Mouse (Mus musculus) urinary bladder, postnatal 14 days (tissue): Measurements from ENCODE around the gene Ube4b.
A peak's percentile ranks its signal among the peaks of the same experiment; 100 is the strongest.

Source experiments
- DNase-seq: peaks from one replicate; pipeline ENCODE4 v3.0.0; 2021; ENCODE audit warnings: low spot score

Ube4b gene

DNA sequence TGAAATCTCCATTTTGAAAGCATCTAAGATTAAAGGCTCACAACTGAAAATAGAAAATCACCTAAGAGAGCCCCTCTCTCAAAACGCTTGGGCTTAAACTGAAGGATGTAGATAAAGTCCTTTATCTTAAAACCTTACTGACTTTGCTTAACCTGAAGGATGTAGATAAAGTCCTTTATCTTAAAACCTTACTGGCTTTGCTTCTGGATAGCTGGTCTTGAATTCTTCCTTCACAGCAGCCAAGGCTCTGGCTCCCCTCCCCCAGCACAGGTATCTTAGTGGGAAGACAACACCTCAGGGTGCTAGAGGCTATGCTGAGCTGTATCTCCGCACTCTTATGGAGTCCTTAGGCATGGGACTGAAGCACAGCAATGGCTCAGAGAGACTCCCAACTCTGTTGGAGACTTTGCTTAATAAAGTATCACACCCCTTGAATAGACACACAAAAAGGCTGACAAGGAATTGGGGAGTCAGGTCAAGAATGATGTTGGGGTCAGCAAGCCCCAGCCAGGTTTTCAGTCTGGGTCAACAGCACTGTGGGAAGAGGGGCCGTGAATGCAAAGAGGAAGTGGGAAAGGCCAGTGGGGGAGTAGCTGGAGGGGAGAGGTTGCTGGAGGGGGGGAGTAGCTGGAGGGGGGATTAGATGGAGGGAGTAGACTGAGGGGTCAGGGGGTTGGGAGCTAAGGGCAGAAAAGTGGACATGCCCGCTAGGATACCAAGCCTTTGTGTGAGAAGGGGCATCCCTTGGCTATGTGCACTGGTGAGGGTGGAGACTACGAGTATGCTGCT is 86.9 kb downstream of the Ube4b start:
- no peak for DNase-seq

DNA sequence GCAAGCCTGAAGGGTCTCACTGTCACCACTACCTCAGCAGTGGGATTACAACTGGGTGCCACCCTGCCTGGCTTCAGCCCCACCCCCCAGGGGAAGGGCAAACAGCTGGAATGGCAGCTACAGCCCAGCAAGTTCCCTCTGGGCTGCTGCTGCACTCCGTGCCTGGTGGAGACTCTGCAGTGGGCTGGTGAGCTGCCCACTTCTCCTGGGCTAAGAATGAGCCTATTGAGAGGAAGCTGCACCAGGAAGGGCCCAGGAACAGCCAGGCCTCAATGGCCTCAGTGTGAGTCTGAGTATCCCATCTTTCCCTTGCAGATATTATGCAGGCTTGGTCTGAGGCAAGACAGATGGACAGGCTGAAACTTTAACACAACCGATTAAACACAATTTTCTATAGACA is 88.4 kb downstream of the Ube4b start:
- DNase-seq, result no peak

DNA sequence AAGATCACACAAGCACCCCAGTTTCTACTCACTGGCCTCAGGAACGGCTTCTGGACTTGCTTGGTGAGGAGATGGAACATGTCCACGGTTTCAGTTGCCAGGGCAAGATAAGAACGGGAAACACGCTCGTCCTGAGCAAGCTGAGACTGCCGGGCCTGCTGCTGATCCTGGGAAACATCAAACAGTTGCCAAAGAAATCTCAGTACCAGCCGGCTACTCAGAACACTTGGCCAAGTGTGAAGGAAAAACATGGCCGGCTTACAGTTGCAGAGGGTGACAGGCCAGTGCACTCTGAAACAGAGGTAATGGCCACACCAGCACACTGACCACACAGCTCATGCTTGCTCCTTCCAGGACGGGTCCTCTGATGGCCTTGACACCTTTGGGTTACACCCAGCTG is 89.2 kb downstream of the Ube4b start:
- DNase-seq, result no peak

DNA sequence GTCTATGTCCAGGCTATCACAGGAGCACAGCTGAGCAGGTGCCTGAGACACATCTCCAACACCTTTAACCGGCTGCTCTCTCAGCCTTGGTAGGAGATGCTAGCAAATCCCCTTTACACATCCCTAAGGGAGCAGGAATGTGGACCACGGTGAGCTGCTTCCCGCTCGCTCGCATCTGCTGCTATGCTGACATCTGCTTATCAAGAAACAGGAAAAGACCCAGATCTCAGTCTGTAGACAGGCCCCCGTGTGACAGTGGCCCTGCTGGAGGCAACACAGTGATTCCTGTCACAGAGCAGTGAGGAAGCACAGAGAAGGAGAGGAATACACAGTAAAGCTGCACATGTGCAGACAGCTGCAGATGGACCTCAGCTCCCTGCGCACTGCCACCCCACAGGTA is 90.2 kb downstream of the Ube4b start:
- no peak for DNase-seq

DNA sequence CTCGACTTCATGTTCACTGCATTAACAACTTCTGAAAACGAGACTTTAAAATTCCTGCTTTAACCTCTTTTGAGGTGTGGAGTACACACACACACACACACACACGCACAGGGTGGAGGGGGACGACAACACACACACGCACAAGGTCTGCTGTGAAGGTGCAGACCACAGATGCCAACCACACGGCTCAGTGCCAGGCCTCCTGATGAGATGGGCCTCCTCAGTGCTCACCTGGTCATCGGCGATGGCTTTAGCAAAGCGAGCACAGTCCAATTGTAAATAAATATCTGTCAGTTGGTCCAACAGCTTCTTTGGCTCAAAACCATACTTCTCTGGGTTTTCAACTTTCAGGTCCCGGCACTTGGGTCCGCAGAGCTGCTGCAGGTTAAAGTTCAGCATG is 91.7 kb downstream of the Ube4b start:
- DNase-seq, result no peak

DNA sequence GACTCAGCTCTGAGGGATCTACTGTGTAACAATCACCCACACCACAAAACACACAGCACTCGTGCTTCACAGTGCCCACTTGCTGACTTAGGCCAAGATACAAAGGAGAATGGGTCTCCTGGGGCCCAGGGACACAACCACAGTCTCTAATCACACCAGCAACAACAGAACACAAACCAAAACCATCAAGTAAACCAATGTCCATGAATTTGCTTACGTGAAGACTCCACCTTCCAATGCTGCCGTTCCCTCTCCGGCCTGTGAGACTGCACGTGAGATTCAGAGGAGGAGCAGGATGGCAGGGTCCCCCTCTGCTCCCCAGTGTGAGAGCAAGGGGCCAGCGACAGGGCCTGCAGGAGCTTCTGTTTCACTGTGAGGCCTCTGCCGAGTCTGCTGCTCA is 93.8 kb downstream of the Ube4b start:
- no peak for DNase-seq

DNA sequence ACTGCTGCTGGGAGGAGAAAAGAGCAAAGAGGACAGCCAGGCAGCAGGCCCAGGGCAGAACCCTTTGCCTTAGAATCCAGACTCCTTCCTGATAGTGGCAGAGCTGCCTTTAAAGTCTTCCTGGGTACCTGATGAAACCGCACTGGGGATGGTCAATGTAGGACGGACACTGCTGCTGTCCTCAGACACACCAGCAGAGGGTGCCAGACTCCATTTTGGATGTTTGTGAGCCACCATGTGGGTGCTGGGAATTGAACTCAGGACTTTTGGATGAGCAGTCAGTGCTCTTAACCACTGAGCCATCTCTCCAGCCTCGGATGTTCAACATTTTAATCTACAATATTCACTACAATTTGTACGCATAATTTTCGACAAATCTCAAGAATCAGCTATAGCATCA is 96.1 kb downstream of the Ube4b start:
- DNase-seq, result no peak

DNA sequence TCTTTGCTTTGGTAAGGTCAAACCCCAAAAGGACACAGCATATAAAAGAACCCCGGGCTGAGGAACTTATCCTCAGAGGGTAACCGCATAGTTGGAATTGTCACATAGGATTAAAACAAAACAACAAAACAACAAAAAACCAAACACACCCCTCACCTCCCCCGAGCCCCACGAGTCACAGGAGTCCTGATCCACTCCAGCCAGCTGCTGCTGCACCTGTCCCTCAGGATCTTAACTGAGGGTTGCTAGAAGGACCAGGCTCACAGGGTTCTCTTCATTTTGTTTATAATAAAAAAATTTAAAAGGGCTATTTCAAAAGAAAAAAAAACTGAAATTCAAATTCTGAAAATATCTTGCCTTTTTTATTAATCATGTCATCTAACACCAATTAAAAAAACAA is 97.8 kb downstream of the Ube4b start:
- DNase-seq, result no peak

DNA sequence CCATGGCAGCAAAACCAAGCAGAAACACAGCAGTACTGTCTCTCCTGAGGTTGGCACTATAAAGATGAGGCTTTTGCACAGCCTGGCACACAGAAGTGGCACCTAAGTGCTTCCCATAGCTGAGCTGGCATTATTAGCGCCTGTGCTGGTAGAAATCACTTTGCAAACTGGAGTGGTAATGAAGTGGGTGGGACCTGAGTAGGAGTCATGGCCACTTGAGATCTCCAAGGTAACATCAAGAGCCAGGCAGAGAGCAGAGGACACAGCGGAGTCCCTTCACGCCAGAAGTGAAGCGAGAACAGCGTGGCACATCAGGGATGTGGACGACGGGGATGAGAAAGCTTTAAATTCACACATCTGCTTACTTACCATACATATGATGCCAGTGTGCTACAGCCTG is 99.3 kb downstream of the Ube4b start:
- no peak for DNase-seq

DNA sequence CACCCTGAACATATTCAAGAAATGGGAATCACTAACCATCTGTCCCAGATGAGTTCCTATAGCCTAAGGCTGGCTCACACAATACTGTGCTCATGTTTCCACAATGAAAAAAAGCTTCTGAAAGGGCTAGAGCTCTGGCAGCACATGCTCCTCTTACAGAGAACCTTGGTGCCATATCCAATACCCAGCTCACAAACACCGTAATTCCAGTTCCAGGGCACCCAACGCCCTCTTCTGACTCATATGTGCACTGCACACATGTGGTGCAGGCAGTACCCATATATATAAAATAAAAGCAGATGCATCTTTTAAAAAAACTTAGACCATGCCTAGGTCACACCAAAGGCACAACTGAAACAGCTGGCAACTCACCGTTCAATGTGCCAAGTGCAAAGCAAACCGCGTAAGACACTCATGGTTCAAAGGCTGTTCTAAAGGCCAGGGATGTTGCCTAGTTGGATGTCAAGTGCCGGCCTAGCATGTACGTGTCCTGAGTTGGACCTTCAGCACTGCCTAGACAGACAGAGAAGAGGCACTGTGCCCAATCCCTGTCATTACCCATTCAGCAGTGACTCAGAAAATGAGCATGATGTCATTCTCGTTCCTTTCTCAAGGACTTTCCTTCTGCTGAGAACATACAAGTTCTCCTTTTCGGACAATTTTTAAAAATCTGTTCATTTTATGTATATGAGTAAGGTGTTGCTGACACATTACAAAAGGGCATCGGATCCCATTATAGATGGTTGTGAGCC is 101.0 kb downstream of the Ube4b start:
- no peak for DNase-seq

DNA sequence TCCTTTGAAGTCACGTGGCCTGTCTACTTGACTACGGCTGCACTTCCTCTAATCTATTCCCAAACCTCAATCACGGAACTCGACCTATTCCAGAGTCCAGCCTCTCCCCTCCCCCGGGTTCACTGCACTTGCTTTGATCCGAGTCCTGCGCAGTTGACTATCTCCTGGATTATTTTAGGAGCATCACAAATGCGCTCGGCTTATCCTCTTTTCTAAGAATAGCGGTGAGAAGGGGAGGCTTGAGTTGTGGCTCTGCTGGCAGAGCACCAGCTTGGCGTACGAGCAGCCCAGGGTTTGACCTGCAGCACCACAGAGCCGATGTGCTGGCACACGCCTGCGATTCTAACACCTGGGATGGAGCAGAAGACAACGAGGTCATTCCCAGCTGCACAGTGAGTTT is 102.8 kb downstream of the Ube4b start:
- DNase-seq, result no peak

DNA sequence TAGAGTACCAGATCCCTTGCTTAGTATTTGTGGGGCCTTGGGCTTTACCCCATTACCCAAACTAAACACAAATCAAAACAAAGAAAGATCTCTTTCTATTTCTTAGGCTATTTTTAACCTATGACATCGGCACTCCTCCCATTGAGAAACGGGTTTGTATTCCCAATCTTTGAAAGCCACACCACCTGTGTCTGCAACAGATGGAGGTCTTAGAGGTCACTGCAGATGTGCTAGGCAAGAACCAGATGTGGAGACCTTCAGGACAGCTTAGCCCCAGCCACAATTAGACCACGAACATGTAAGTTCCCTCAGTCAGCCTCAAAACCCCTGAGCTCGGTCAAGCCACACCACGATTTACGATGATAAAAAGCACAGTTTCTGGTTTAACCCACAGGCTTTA is 103.8 kb downstream of the Ube4b start:
- no peak for DNase-seq

DNA sequence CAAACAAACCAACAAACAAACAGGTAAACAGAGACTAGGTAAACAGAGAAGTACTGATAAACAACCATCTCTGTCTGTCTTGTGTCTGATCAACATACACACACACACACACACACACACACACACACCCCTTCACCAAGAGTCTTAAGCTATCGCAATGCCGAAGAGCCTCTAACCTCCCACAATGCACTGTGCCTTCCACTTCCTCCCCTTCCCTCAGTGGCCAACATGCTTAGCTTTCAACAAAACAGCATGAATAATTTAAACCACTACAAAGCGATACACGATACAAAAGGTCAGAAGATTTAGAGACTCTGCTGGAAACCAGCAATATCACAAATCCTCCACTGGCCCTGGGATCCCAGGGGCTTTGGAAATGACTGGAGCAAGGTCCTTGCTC is 104.3 kb downstream of the Ube4b start:
- DNase-seq, result no peak

DNA sequence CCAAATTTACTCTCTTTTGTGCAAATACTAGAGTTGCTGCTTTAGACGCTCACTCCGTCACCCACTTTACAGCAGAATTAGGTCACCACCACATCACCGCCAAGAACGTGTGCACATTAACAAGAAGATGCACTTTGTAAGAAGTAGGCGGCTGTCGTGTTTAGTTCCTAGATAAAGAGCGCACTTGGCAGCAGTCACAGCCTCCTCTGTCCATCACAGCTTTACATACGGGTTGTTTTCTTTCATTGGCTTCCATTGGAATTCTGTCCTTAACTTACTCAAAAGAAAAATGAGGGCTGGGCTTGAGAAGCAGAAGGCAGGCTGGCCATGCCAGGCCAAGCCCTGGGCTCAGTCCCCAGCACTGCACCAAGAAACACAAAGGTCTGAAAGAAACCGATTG is 107.5 kb downstream of the Ube4b start:
- no peak for DNase-seq

DNA sequence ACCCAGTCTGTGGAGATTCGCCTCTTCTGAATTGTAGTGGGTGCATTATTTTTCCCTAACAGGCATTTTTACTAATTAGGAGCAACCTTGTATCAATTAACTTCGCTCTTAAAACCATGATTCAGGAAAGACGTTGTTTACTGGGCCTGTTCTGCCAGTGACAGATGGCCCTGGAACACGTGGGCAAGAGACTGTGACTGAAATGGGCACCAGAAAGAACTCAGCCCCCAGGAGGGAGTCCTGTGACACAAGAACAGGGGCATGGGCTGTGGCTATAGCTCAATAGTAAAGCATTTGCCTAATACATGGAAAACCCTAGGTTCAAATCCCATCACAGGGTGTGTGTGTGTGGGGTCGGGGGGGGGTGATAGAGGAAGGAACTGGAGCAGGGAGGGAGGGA is 109.2 kb downstream of the Ube4b start:
- no peak for DNase-seq

DNA sequence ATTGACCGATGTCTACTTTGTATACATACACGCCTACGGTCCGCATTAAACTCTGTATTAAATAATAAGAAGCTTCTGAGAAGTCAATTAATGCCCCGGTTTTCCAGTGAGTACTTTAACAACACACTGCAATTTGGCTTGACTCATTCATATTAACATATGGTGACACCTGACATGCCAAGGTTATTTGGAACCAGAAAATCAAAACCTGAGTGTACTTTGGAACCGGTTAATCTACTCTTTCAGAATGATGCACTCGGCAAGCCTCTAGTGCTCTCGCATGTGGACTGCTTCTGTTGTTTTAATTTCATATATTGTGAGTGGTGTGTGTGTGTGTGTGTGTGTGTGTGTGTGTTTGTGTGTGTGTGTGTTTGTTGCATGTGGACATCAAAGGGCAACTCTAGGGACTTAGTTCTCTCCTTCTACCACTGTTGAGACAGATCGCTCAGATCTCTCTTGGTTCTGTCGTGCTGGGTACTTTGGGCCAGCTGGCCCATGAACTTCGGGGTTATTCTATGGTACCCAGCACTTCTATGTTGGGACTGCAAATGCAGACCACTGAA is 112.2 kb downstream of the Ube4b start:
- no peak for DNase-seq

DNA sequence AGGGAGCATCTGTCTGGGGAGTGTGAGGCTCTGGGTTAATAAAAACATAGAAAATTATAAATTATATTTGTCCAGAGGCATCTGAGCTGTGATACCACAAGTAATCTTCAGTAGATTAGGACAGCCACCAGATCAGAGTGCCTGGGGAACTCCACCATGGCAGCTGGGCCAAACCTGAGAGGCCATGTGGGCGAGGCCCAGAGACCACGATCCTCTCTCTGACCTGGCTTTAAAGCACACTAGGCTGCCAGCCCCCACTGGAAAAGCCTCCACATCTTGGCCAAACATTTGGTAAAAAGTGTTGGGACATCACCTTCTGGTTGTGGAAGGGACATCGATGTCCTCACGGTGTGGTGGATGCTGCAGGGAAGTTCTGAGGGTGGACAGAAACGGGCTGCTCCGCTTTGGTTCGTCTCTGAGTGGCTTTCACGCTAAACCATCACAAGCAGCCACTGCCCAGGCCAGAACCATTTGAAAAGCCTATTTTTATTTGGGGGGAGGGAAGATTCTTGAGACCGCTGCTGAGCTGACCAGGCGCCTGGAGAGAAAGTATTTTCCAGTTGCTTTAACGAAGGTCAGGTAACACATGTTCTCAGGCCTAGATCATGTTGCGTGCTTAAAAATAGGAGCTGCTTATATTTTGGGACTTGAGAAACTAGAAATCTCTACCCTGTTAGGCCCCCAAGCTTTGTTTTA is 112.8 kb downstream of the Ube4b start:
- no peak for DNase-seq

DNA sequence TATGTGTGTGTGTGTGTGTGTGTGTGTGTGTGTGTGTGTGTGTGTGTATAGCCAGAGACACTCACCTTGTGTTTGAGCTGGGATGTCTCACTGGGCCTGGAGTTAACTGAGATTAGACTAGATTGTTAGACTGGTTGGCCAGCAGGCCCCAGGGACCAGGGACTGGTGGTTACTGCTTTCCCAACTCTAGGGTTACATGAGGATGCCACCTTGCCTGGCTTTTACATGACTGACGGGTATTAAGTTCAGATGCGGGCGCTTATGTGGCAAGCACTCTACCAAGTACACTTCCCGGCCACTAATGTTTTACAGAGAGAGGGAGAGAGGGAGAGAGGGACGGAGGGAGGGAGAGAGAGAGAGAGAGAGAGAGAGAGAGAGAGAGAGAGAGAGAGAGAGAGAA is 114.6 kb downstream of the Ube4b start:
- no peak for DNase-seq

DNA sequence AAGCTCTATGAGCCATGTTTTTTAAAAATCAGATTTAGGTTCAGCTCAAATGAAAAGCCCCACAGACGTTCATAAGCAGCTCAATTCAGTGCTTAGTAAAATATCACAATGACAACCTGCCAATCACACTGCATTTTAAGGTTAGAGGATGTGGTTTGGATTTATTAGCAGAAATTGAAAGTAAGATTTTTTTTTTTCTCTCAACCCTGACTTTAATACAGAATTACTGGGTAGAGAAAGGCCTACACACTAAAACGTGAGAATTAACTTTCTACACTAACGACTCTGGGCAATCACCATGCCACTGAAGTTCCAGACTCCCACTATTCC is 118.1 kb downstream of the Ube4b start:
- DNase-seq, result no peak

DNA sequence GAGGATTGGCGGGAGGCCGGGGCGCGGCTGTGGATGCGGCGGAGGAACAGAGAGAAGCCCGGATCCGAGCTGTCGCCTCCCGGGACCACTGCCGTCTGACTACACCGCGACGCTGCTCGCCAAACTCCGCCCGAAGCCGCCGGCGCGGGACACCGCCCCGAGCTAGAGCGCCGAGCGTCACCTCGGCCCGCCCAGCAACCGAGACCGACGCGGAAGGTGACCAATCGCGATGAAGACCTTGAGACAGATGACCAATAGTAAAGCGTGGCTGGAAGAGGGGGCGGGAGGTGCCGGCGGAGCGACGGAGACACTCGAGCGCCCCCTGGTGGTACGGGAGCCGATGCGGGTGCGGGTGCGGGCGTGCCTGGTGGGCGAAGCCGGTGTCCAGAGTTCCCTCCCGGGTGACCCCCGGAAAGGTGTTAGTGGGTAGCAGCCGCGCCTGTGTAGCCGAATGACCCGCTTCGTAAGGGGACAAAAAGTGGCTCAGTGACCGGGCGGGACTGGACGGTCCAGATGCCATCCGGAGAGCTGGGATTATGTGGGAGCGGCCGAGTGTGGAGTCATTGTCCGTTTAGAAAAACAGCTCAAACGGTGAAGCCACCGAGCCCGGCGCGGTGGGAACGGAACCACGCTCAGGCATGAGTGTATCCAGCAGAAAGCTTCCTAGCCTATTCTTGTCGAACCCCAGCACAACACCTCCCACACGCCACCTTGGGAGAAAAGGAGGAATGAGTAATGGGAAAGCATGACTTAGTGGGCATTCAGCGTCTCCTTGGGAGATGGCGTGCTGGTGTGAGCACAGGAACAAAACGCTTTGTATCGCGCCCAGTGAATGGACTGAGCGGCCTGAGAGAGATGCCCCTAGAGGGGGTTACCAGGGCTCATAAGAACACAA is 118.7 kb downstream of the Ube4b start, which contains the start of gene Kif1b:
Gene Kif1b, minus strand, starts transcription at position 98 of the 895 bp plus-strand sequence.
- peak; percentile 98 for DNase-seq

DNA sequence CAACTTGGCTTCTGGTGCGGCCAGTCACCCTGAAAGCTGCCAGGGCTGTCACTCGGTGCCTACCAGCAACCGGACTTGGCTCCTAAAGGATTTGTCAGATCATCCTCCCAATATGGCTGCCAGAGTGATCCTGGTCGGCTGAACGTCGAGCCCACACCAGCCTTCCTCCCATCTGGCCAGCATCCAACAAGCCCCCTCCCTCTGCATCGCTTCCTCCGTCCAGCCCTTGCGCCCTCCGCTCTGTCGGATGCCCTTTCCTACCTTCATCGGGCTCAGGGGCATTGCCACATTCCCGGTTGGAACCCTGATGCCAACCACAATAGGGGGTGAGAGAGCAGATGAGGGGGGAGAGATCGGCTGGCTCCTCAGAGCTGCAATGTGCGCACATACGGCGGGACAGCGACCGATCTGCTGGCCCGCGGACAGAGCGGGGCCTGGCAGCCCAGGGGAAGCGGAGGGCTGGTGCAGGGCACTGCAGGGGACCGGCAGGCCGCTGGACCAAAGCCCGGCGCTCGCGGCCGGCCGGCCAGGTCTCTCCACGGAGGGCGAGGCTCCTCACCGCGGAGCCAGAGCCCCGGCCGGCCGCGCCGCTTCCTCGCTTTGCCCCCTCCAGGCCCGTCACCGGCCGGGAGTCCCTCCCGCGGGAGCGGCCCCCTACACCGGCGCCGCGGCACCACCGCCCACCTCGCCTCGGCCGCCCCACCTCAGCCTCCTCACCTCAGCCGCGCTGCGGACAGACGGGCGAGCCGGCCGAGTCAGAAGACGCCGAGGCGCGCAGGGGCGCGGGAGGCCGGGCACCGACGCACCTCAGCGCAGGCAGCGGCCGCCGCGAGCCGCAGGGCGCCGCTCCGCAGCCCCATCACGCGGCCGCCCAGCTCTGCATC is 119.6 kb downstream of the Ube4b start:
- DNase-seq, result peak; percentile 75
